Mouse (Mus musculus) splenic B cell, adult 2 months (primary cell): ENCODE data around the gene Lrfn2.
A peak's percentile ranks its signal among the peaks of the same experiment; 100 is the strongest.

ENCODE experiments used
- DNase-seq: peaks from one replicate; pipeline ENCODE4 v3.0.0-alpha.2; 2011; ENCODE audit warnings: low read depth, low spot score
- H3K27me3 ChIP-seq: 2 replicates; pipeline ENCODE4 v1.6.1; 2012; ENCODE audit warnings: mild to moderate bottlenecking, low read length, moderate library complexity, mixed read lengths; ENCODE audit not compliant: control insufficient read depth, poor library complexity, insufficient read depth, severe bottlenecking
- H3K36me3 ChIP-seq: 2 replicates; pipeline ENCODE4 v1.6.1; 2012; ENCODE audit warnings: mild to moderate bottlenecking, low read length, moderate library complexity, mixed read lengths; ENCODE audit not compliant: control insufficient read depth, poor library complexity, insufficient read depth, severe bottlenecking

Gene Lrfn2

GRCm38 (mm10) chr17:48931621-48932405, at the start of gene Lrfn2:
TSS of gene Lrfn2 (plus strand) at chr17:48932379.
- H3K36me3 ChIP-seq, result no peaks in the 10 kb centered on the region
- peak; percentile 9 for DNase-seq
- no peaks in the 10 kb centered on the region for H3K27me3 ChIP-seq

GRCm38 (mm10) chr17:48887472-48888385, 44.5 kb upstream of the Lrfn2 start:
- no peaks in the 10 kb centered on the region for H3K27me3 ChIP-seq
- DNase-seq, result no peak
- H3K36me3 ChIP-seq, result no peaks in the 10 kb centered on the region

GRCm38 (mm10) chr17:48905286-48906040, 26.7 kb upstream of the Lrfn2 start:
- DNase-seq, result no peak
- H3K27me3 ChIP-seq, result no peaks in the 10 kb centered on the region
- no peaks in the 10 kb centered on the region for H3K36me3 ChIP-seq

GRCm38 (mm10) chr17:48913437-48913836, 18.7 kb upstream of the Lrfn2 start:
- Histone ChIP-seq H3K36me3 (no peaks in the 10 kb centered on the region), H3K27me3 (no peaks in the 10 kb centered on the region)
- DNase-seq, result no peak

GRCm38 (mm10) chr17:48917411-48917810, 14.8 kb upstream of the Lrfn2 start:
- Histone ChIP-seq H3K27me3 (no peaks in the 10 kb centered on the region), H3K36me3 (no peaks in the 10 kb centered on the region)
- no peak for DNase-seq

- no peak for DNase-seq
- no peaks in the 10 kb centered on the region for H3K27me3 ChIP-seq
- no peaks in the 10 kb centered on the region for H3K36me3 ChIP-seq
These were observed 13.7 kb upstream of the Lrfn2 start for GRCm38 (mm10) chr17:48918458-48918857.

GRCm38 (mm10) chr17:48922905-48923304, 9.3 kb upstream of the Lrfn2 start:
- Histone ChIP-seq H3K36me3 (no peaks in the 10 kb centered on the region), H3K27me3 (no peaks in the 10 kb centered on the region)
- no peak for DNase-seq

GRCm38 (mm10) chr17:48925426-48925825, 6.8 kb upstream of the Lrfn2 start:
- Histone ChIP-seq H3K27me3 (no peaks in the 10 kb centered on the region), H3K36me3 (no peaks in the 10 kb centered on the region)

GRCm38 (mm10) chr17:48930994-48931393, 1.2 kb upstream of the Lrfn2 start:
- H3K27me3 ChIP-seq, result no peaks in the 10 kb centered on the region
- no peaks in the 10 kb centered on the region for H3K36me3 ChIP-seq
- DNase-seq, result no peak

More at GRCm38 (mm10) chr17:48925426-48925825, 6.8 kb upstream of the Lrfn2 start:
- DNase-seq, result no peak

GRCm38 (mm10) chr17:48932406-48932906, 277 bp downstream of the Lrfn2 start:
- Histone ChIP-seq H3K27me3 (no peaks in the 10 kb centered on the region), H3K36me3 (no peaks in the 10 kb centered on the region)
- DNase-seq, result no peak

GRCm38 (mm10) chr17:48932916-48933315, 737 bp downstream of the Lrfn2 start:
- Histone ChIP-seq H3K27me3 (no peaks in the 10 kb centered on the region), H3K36me3 (no peaks in the 10 kb centered on the region)
- DNase-seq, result no peak

GRCm38 (mm10) chr17:48935201-48935600, 3.0 kb downstream of the Lrfn2 start:
- no peak for DNase-seq
- Histone ChIP-seq H3K27me3 (no peaks in the 10 kb centered on the region), H3K36me3 (no peaks in the 10 kb centered on the region)

GRCm38 (mm10) chr17:48936445-48937141, 4.4 kb downstream of the Lrfn2 start:
- no peaks in the 10 kb centered on the region for H3K36me3 ChIP-seq
- no peak for DNase-seq
- H3K27me3 ChIP-seq, result no peaks in the 10 kb centered on the region

- Histone ChIP-seq H3K27me3 (no peaks in the 10 kb centered on the region), H3K36me3 (no peaks in the 10 kb centered on the region)
- DNase-seq, result no peak
These were observed 6.6 kb downstream of the Lrfn2 start for GRCm38 (mm10) chr17:48938711-48939220.
